Mouse (Mus musculus): ENCODE results near the gene Siva1.

Siva1 gene

GRCm38 (mm10) chr12:112644180-112644854, at the start of gene Siva1:
Gene Siva1, plus strand, starts transcription at chr12:112644679.
- DNase-seq, result peak; percentile 100

DNA sequence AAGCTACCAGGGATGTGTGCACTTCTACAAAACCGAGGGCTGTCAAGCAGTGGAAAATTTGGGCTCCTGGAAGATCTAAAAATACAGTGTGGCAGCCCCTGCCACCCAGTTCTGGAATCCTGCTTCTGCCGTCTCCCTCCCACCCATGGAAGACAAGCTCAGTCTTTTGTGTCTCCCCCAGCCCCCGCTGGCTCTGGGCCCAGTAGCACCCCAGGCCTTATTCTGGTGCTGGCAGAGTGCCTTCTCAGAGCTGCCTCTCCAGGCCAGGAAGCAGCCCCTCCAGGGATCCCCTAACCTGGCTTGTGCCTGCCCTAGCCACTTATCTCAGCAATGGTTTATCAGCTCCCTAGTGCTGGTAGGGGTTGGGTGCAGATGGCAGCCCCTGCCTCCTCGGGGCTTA, 49.5 kb upstream of the Siva1 start:
- DNase-seq, result peak; percentile 94

DNA sequence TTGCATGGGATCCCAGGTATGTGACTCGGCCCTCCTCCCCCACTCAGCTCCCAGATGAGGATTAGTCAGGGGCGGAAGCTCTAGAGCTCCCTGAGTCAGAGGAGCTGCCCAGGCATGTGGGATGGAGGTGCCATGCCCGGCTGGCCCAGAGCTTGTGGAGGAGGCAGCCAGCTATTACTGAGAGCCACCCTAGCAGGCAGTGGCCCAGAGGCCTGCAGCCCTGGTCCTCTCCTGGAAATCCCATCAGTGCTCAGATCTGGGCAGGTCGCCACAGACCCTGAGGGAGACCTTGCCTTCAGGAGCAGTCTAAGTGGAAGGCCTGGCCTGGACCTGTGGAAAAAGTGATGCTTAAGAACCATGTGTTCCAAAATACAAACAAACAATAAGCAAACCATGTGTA, 48.9 kb upstream of the Siva1 start:
- peak; percentile 98 for DNase-seq

GRCm38 (mm10) chr12:112596454-112596853, 48.0 kb upstream of the Siva1 start:
- DNase-seq, result peak; percentile 92

DNA sequence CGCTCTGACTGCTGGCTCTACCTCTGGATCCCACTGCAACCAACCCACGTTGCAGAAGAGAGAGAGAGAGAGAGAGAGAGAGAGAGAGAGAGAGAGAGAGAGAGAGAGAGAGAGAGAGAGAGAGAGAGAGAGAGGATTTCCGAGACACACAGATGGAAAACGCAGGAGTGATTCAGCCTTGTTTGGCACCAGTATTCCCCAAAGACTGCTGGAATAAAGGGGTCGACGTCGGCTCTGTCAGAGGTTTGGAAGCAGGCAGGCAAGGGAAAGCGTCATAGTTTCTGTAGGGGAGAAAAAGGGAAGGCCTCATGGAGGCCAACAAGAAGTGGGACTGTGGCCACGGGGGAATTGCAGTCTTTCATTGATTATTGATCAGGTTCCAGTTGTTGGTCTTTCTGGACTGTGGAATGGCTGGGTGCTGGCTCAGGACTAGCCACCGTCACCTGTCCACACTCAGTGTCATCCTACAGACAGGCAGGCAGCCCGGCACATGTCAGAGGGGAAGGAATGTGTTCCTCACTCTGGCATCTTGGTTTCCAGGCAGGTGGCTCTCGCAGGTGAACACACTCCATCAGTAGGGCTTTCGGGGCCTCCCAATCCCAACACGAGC, 47.5 kb upstream of the Siva1 start:
- no peak for DNase-seq

- no peak for DNase-seq
Observed at GRCm38 (mm10) chr12:112597618-112598017, 46.9 kb upstream of the Siva1 start.

- DNase-seq, result no peak
Observed at GRCm38 (mm10) chr12:112599198-112599597, 45.3 kb upstream of the Siva1 start.

GRCm38 (mm10) chr12:112599942-112600611, 44.4 kb upstream of the Siva1 start:
- DNase-seq, result no peak

DNA sequence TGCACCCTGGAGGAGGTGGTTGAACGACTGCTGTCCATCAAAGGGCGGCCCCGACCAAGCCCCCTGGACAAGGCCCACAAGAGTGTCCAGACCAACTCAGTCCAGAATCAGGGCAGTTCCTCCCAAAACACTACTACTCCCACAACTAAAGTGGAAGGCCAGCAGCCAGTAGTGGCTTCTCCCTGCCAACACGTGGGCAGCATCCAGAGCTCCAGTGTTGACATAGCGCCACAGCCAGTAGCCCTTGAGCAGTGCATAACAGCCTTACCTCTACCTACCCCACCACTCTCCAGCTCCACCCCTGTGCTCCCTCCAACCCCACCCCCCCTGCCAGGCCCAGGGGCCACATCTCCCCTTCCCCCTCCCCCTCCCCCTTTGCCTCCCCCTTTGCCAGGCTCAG, 40.5 kb upstream of the Siva1 start:
- DNase-seq, result no peak

DNA sequence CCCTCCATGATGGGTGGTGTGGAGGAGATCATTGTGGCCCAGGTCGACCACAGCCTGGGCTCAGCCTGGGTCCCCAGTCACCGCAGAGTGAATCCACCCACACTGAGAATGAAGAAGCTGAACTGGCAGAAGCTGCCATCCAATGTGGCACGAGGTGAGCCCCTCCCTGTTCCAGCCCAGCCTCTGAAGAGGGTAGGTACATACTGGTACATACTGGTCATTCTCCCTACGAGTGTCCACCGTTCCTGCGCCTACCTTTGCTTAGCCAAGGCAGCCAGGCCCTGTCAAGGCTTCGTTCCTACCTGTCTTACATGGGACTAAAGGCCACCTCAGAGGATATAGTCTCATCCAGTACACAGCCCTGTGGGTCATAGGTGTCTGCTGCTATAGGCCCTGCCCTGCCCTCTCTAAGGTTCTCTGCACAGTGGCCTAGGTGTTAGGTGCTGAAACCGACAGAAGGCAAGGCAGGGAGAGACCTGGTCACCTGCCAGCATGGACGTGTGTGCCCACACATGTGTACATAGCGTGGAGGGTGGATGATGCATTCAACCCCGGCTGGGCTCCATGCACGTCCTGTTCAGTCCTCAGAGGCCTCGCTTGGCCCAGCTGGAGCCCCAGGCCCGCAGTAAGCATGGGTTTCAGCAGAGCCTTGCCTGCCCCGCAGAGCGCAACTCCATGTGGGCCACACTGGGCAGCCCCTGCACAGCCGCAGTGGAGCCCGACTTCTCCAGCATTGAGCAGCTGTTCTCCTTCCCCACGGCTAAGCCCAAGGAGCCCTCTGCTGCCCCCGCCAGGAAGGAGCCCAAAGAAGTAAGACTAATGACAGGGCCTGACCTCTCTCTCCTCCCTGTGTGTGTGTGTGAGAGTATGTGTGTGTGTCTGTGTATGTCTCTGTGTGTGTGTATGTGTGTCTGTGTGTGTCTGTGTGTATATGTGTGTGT, 39.5 kb upstream of the Siva1 start:
- DNase-seq, result no peak

DNA sequence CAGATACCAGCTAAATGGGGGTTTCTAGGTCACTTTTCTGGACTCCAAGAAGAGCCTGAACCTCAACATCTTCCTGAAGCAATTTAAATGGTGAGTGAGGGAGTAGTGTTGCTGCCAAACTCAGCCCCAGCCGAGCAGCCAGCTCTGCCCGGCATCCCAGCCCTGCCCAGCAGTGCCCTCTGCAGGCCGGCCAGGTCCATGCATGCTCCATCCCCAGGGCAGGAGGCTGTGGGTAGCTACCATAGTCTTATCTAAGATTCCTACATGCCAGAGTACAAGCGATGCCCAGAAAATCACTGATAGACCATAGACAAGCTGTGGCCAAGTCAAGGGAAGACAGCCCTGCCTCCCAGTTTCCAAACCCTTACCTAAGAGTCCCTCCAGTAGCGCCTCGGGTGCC, 38.7 kb upstream of the Siva1 start:
- peak; percentile 97 for DNase-seq

- DNase-seq, result no peak
Observed at GRCm38 (mm10) chr12:112606998-112607397, 37.5 kb upstream of the Siva1 start.

DNA sequence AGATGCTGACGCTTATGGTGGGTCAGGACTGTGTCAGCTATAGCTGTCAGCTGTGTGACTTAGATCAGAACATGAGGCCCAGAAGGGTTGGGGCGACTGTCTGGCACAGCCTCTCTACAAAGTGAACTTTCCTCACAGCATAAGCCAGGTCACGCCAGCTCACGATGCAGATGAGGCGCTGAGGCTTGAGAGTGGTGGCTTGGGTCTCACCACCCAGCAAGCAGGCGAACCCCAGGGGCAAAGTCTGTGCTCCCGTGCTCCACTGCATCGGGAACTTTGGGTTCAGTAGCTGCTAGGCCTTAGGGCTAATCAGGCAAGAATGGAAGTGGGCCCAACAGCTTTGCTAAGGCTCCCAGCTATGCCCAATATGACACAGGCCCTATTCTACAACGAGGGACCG, 35.4 kb upstream of the Siva1 start:
- no peak for DNase-seq

GRCm38 (mm10) chr12:112616668-112617067, 27.8 kb upstream of the Siva1 start:
- DNase-seq, result no peak

DNA sequence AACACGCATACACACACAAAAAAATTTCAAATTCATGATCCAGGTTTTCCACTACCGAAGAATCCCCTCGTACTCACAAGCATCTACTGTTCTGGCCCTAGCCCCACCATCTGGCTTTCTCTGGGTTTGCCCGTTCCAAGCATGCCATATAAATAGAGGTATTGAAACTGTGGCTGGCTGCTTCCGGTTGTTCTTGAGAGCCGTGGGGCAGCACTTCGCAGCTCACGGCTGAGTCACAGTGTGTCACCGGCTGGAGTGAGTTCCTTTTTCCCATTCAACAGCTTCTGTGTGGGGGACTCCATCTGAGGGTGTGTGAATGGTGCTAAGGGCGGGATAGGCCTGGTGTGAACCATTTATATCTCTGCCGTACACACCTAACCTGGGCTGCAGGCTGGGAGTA, 27.3 kb upstream of the Siva1 start:
- DNase-seq, result peak; percentile 96

- peak; percentile 99 for DNase-seq
Observed at GRCm38 (mm10) chr12:112617898-112618380, 26.5 kb upstream of the Siva1 start.

GRCm38 (mm10) chr12:112618981-112619685, 25.3 kb upstream of the Siva1 start:
- DNase-seq, result peak; percentile 98

DNA sequence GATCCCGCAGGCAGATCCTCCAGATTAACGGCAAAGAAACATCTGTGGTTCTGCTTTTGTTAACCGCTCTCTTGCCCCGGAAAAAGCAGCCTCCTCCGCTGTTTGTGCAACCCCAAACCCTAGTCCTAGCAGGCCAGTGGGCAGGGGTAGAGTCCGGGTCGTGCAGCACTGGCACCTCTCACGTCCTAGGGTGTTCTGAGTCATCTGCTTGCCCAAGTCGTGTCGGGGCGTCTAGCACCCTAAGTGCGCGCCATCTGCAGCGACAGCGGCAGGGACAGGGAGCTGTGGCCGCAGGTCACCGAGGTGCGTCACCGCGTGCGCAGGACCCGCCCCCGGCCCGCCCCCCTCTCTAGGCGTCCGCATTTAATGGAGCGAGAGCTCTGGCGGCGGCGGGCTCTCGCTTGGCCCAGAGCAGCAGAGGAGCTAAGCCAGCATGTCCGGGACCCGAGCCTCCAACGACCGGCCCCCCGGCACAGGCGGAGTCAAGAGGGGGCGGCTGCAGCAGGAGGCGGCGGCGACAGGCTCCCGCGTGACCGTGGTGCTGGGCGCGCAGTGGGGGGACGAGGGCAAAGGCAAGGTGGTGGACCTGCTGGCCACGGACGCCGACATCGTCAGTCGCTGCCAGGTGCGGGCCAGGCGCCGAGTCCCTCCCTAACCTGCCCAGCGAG, 24.7 kb upstream of the Siva1 start, which contains the start of gene Adssl1:
Gene Adssl1, plus strand, starts transcription at position 360 of the 668 bp plus-strand sequence.
- DNase-seq, result peak; percentile 99

GRCm38 (mm10) chr12:112620354-112621061, 24.0 kb upstream of the Siva1 start:
- DNase-seq, result peak; percentile 98

- DNase-seq, result no peak
Observed at GRCm38 (mm10) chr12:112621900-112622299, 22.6 kb upstream of the Siva1 start.

- no peak for DNase-seq
Observed at GRCm38 (mm10) chr12:112623742-112624141, 20.7 kb upstream of the Siva1 start.

Measured in heart, adult 11 months (tissue).